Mouse (Mus musculus): ENCODE measurements at regions not wholly inside any gene's neighbourhood (a gene's known extent, or its start where the extent isn't known, plus 50 kb on each side); places are given as distances from the start of the nearest gene placed in this dataset.

DNA sequence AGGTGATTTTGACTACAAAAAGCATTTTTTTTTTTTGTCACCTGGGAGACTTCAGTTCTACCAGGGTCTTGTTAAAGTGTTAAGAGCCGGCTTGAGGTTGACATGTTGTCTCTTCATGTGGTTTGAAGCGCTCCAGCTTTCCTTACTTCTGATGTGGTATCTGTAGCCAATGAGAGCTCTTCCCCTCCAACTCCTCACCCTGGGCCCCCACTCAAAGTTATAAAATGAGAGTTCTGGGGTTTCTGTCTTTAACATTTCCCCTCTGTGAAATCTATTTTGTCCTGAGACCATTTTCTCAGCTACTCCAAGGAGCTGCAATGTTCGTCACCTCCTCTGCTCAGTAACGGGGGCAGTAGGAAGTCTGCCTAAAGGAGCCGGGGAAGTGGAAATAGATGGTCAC lies 369.1 kb downstream of the Cog6 start:
- DNase-seq (ENCODE audit: extremely low spot score in 1 of 2, low spot score in 1 of 2): no peak

DNA sequence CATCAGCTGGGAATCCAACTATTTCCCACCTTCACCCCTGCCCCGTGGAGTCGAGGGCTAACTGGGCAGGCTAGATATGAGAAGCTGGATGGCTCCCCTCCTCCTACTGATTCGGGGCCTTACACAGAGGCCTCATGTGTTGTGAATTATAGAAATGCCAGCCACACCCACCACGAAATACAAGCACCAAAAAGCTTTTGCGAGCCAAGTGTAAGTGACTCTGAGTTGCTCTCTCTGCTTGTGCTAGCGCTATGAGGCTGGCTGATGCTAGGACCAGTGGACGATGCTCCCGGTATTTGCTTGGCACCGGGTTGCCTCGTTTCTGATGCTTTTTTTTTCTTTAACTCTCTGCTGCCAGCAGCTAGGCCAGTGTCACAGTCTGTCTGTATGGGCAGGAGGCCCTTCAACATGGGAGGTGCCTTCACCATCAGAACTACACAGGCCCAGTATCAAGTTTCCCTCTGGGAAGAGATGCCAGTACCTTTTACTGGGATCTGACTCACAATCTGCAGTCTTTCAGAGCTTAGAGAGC lies 369.8 kb downstream of the Cog6 start:
- no peak for DNase-seq (ENCODE audit: extremely low spot score in 1 of 2, low spot score in 1 of 2)

DNA sequence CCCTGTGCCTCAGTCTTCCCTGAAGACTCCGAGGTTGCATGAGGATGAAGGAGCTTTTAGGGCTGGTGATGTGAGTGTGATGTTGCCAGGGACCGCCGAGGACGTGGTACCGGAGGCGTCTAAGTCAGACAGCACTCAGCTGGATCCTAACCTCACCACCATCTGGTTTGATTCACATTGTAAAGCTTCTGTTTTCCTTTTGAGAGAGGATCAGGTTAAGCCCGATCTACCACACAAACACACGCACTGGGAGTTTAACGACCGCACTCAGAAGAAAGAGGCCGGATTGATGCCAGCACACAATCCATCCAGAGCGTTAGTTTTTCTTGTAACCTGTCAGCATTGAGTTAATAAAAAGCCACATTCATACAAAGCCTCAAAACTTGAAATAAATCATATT lies 371.9 kb downstream of the Cog6 start:
- DNase-seq (ENCODE audit: extremely low spot score in 1 of 2, low spot score in 1 of 2): no peak

DNA sequence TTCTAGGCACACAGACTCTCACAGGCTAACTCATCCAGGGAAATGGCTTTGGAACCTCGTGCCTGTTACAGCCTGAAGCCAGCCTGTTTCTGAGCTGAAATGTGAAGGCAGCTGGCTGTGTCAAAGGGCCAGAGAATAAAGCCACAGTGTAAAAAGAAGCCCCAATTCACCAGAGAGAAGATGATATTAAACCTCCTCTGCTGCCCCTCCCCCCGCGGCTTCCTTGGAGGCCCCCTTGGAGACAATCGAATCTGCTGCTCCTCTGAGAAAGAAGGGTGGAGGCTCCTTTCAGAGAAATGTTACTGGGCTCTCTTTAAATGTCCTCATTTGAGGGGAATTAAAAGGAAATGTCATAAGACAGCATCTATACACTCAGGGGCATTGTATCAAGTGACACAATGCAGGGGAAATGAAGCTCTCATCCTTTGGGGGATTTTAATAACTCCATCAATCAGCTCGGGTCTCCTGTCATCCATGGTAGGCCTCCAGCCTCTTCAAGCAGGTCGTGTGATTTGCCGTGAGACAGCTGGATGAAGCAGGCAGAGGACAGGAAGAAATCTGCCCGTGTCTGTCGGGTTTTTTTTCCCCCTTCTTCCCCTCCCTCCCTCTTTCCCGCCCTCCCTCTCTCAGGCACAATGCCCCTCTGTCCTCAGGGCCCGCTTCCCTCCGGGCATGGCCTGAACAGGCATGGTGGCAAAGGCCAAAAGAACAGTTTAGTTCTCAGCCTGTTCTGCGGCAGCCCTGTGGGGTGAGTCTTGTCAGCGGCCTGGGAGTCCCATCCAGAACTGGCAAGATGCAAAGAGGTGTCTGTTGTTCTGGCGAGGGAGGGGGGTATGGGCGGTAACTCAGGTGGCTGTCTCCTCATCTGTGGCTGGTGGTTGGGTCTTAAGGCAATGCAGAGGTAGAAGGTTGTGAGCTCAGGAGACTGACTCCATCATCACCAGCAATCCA lies 372.6 kb downstream of the Cog6 start:
- DNase-seq (ENCODE audit: extremely low spot score in 1 of 2, low spot score in 1 of 2): peak in 1 of 2 experiments; percentile 19

DNA sequence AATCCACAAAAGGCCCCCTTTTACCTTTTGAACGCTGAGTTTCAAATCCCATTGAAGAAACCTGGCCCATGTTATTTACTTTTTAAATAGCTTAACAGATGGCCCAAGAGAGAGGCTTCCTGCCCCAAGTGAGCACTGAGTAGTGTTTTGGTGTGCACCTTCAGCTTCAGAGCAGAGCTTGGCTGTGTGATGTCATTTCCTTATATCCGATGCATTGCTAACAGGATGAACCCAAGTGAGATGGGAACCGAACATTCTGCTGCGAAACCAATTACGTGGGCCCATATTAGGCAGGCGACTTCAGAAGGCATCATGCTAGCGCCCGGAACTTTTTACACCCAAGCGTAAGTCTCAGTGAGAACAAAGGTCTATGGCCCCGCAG lies 373.2 kb downstream of the Cog6 start:
- no peak for DNase-seq (ENCODE audit: extremely low spot score in 1 of 2, low spot score in 1 of 2)

DNA sequence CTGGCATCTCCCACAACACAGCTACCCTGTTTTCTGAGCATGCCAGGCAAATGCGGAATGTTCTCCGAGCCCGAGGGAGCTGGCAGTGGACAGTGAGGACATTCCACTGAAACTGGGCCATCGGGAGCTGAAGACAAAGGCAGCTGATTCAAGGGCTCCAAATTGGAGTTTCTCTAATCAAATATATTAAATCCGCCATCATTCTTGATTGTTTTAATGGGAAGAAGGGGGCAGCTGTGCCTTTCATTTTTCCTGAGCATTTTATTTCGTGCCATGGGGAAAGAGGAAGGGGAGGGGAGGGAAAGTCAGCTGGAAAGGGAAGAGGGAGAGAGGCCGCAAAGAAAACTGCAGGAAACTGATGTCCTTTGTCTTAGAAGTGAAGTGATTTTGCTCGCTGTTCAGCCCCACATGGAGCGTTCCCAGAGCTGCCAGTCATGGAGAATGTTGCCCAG lies 373.9 kb downstream of the Cog6 start:
- DNase-seq (ENCODE audit: extremely low spot score in 1 of 2, low spot score in 1 of 2): peak in 1 of 2 experiments; percentile 30

DNA sequence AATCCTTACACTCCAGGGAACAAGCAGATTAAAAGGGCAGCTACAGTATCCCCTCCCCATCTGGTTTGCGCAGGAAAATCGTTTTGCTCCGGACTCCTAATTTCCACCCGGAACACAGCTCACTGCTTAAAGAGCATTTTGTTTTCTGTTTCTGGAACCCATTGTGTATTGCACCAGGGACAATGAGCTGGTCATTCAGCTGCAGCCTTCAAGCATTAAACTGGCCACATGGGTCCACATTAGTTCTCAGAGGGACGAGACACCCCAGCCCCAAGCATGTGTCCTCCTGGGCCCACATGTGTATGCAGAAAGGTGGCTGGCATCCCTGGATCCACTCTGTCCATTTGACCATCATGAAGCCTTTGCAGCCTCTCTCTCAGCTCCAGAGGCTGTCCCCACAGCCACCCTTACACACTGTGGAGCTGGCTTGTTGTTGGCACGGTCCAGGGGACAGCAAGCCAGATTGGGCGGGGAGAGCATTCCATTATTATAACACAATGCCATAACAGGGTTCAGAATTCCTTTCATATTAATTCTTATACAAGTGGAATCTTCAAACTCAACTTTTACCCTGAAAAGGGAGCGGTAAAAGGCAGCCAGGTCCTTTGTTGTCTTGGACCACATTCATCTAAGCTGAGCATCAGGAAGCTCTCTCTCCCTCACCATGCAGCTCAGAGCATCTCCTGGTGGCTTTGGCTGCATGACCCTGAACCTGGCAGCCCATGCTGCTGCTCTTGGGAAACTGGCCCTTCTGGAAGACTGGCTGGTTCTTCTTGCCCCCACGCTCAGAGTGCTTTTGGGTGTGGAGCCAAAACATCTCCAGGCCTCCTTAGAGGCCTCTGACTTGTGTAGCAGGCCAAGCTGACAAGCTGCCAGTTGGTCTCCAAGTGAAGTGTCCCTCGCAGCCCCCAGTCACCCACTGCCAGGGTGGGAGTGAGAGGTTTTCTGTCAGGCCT lies 373.4 kb downstream of the Foxo1 start:
- DNase-seq (ENCODE audit: extremely low spot score in 1 of 2, low spot score in 1 of 2): peak in 1 of 2 experiments; percentile 32

DNA sequence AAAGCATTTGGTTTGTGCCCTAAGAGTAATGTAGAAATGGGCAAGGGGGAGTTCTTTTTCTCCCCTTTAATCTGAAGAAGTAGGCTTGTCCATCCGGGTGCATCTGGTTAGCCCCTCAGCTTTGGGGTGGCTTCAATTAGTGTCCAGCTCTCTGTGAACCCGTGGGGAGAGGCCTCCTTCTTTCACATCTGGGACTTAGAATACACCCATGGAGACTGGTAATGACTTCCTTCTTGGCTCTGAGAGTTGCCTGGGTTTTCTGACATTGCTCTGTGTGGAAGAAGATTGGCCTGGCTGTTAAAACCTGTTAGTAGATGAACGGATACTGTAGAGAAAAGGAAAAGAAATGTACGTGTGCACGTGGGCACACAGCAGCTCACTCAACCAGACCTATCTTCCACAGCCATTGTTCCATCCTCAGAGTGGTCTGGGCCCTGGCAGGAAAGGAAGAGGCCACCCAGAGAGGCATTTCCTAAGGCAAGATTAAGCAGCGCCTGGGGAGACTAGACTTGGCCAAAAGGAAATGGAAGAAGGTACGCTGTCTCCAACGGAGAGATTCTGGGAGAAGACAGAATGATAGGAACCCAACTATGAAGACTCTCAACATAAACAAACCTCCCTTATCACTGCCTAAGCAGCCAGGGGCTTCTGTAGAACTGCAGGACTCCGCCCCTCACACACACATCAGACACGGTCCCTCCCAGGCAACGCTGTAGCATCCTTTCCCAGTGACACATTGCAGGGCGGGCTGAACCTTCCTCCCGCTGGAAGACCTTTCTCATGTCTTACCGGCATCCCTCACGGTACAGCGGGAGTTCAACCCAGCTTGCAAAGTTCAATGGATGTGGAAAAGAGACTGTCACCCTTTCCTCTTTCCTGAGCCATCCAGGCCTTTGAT lies 372.4 kb downstream of the Foxo1 start:
- no peak for DNase-seq (ENCODE audit: extremely low spot score in 1 of 2, low spot score in 1 of 2)

DNA sequence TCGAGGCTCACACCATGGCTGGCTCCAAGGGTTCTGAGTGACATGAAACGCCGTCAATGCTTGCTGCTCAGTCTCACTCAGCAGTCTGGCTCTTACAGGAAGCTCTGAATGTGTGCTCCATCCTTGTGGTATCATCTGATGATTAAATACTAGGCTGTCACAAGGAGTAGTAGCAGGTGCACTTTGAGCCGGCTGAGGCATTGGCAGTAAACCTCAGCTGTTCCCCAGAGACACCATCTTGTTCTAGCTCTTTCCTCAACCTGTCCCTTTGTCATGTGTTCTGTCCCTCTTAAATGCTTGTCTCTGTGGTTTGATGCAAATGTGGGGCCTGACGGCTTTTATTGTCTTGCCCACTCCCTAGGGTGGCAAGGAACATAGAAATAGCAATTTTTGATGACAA lies 370.7 kb downstream of the Foxo1 start:
- DNase-seq (ENCODE audit: extremely low spot score in 1 of 2, low spot score in 1 of 2): no peak

DNA sequence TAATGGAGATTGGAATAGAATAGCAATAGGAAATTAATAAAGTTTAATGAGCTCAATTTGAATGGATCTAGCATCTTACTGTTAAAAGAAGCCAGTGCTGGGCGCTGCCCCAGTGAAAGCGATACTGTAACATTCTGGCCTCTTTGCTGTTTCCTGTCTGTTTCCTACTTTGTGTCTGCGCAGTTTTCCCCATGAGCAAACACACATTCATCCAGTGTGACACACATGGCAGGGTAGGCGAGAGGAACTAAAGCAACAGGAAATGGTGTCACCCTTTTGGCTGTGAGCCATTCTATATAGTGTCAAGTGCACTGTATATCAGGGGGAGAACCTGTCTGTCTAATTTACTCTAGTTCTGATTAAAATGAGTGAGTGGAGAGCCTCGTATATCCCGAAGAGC lies 366.2 kb downstream of the Foxo1 start:
- no peak for DNase-seq (ENCODE audit: extremely low spot score in 1 of 2, low spot score in 1 of 2)

DNA sequence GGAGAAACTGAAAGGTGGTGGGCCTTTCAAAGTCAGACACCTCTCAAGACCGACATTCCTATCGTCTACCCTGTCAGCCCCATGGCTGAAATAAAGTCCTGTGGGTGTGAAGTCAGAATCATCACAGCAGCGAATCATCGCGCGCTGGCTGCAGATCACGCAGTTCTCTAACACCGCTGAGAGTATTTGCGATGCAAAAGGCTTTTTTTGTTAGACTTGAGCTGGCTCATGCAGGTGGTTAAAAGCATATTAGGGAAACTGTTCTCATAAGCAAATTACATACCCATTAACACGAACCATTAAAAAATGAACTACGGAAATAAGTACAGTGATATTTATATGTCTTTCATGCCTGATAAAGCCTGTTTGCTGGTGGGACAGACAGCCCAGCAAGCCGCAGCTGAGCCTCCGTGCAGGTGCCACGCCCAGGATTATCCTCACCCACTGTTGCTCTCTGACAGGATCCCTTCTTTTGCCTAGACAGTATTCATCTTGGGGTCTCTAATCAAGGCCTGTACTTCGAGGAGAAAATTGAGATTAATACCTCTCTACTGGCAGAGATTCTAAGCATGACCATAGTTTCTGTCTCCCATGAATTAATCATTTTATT lies 365.5 kb downstream of the Foxo1 start:
- no peak for DNase-seq (ENCODE audit: extremely low spot score in 1 of 2, low spot score in 1 of 2)

DNA sequence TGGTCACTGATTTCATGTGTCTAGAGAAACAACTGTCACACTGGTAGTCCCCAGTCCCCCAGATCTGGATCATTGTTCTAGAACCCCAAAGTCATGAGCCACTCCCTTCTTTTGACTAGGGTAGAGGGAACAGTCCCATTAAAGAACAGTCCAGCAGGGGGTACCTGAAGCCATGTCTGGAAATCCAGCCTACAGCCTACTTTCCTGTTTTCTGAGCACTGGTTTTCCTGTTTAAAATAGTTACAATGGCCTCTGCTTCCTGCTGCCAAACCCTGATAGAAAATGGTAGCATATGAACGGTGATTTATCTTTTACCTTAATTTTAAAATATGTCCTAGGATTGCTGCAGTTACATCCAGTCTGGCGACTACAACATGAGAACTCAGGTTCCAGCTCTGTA lies 364.5 kb downstream of the Foxo1 start:
- no peak for DNase-seq (ENCODE audit: extremely low spot score in 1 of 2, low spot score in 1 of 2)

DNA sequence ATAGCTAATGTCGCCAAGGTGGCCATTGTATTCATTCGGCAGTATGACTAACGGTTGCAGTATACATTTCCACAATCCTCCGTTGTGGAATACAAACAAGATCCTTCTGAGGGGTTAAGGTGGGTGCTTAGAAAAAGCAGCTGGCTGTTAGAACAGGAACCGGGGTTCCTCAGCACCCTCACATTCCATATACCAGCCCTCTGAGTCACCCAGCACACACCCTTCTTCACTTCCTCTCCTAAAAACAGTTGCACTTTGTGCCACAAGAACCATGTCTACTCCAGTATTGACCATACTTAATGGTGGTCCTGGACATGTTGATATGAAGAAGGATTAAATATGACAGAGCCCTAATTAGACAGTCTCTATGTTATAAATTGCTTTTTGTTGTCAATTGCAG lies 362.1 kb downstream of the Foxo1 start:
- DNase-seq (ENCODE audit: extremely low spot score in 1 of 2, low spot score in 1 of 2): no peak

DNA sequence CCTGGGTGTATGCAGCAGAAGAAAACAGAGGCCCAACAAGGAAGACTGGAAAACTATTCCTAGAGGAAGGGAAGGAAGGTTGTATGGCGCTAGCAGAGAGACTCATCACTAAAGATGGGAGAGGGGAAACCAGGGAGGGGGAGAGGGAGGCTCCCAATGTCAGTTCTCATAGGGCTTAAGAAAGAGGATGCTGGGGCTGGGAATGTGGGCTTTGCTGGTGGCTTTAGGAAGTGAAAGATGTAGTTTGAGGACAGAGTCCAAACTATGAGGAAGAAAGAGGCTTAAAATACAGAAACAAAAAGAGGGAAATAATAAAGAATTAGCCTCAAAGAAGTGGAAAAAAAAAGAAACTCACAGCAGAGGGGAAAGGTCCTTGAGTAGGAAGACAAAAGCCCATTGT lies 357.0 kb downstream of the Foxo1 start:
- no peak for DNase-seq (ENCODE audit: extremely low spot score in 1 of 2, low spot score in 1 of 2)

DNA sequence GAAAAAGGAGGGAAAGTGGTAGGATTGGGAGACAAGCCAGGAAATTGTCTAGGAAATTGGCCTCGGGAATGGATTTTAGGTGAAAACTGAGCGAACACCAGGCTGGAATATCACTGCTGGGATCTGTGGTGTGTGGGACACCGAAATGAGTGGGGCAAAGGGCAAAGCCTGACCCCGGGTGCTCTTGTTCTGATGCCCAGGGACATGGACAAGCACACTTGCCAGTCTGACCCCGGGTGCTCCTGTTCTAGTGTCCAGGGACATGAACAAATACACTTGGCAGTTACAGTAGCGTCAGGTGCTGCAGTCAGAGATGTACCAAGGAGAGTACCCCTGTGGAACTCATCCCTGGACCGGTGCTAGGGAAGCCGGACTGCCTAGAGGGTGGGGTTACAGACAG lies 354.4 kb downstream of the Foxo1 start:
- DNase-seq (ENCODE audit: extremely low spot score in 1 of 2, low spot score in 1 of 2): no peak

DNA sequence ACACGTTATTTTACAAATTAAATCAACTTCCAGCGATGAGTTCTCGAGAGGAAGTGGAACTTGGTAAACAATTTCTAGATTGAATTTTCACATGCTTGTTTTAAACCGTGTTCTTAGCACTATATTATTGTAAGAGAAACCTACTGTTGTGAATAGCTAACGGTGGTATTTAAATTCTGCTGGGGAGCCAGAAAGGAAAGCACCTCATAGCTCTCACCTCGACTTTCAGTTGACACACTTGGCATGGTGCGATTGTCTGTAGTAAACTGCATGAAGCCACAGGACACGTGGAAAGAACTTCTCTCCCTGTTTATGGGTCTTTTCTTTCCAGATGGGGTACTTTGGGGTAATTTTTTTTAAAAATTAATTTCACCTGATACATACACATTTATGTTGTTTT lies 353.8 kb downstream of the Foxo1 start:
- DNase-seq (ENCODE audit: extremely low spot score in 1 of 2, low spot score in 1 of 2): no peak

DNA sequence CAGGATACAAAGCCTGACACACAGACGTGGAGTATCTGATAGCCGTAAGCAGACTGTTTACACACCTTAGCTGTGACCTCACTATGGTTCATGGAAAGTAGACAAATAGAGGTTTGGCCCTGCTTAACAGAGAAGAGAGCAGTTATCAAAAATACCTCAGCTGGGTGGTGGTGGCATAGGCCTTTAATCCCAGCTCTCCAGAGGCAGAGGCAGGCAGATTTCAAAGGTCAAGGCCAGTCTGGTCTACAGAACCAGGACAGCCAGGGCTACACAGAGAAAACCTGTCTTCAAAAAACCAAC lies 350.7 kb downstream of the Foxo1 start:
- DNase-seq (ENCODE audit: extremely low spot score in 1 of 2, low spot score in 1 of 2): no peak

DNA sequence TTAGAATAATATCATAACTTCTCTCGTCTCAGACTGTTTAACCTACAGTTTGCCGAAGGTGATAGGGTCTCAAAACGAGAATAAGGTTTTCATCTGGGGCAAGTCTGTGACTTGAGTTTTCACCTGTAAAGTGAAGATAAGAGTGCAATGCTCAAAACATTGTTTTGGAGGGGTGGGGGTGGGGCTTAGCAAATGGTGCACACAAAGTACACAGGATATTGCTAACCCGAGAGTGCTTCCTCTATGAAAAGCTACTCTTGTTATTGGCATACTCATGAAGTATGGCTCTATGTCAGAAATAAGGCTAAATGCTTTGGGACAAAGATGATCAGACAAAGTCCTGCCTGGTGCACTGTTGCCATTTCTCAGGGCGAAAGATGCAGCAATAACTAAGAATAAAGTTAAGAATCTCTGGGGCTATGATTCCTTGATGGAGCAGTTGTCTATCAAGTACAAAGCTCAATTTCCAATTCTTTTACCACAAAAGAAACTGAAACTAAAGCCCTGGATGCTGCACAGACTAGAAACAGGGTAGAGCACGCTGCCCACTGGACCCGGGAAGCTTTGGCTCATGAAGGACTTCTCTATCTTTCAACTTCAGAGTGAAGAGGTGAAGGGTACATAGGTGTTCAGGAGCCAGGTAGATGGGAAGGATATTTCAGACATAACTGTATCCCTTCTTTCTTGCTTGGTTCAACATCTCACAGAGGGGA lies 350.2 kb downstream of the Foxo1 start:
- DNase-seq (ENCODE audit: extremely low spot score in 1 of 2, low spot score in 1 of 2): no peak

DNA sequence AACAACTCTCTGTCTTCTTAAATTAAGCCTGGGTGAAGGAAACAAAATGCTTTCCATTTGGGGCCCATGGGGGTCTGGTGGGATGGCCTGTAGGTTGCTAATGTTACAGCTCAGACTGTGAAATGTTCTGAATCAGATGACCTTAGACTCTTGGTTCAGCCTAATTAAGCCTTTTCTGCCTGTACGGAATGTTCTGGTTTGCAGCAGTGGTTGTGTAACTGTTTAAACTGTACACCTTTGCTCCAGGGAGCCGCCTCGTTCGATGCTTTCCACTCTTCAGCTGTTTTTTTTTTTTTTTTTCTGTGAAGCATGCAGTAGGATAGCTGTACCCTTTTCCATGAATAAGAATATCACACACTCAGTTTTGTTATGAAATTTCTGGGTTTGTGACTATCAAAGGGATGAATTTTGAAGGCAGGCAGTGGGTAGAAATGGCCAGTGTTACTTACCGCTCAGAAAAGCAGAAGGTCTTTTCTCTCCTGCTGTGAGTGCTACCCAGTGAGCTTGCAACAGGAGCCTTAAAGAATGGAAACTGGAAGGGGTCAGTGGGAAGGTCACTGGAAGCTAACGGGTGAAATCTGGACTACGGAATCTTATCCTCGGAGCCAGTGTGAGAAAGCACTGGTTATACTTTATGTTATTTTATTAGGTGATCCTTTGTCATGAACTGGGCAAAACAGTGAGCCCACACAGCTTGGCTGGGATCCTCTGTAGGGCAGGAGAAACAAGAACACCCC lies 349.4 kb downstream of the Foxo1 start:
- no peak for DNase-seq (ENCODE audit: extremely low spot score in 1 of 2, low spot score in 1 of 2)
